Mouse (Mus musculus): Measurements from ENCODE around the gene Slc31a1.
A peak's percentile ranks its signal among the peaks of the same experiment; 100 is the strongest.

The Slc31a1 gene

GRCm38 (mm10) chr4:62360088-62360804, at the start of gene Slc31a1, which contains the start of gene Fkbp15:
Gene Slc31a1, plus strand, starts transcription at chr4:62360727.
Gene Fkbp15, minus strand, starts transcription at chr4:62360548.
- DNase-seq, result peak; percentile 97

- no peak for DNase-seq
These were observed 47.7 kb upstream of the Slc31a1 start for GRCm38 (mm10) chr4:62312821-62313220.

- no peak for DNase-seq
These were observed 46.8 kb upstream of the Slc31a1 start for GRCm38 (mm10) chr4:62313641-62314211.

- no peak for DNase-seq
These were observed 46.0 kb upstream of the Slc31a1 start for GRCm38 (mm10) chr4:62314516-62314915.

DNA sequence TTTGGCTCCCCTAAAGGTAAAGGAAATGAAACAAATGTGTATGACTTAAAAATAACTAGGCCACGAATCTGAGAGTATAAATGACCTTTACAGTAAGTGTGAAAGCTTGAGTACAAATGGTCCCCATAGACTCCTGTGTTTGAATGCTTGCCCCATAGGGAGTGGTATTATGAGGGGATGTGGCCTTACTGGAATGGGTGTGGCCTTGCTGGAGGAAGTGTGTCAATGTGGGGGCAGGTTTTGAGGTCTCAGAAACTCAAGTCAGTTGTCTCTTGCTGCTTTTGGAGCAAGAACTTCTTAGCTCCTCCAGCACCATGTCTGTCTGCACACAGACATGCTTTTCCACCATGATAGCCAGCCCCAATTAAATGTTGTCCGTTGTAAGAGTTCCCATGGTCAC, 44.1 kb upstream of the Slc31a1 start:
- no peak for DNase-seq

GRCm38 (mm10) chr4:62318294-62318693, 42.2 kb upstream of the Slc31a1 start:
- no peak for DNase-seq

DNA sequence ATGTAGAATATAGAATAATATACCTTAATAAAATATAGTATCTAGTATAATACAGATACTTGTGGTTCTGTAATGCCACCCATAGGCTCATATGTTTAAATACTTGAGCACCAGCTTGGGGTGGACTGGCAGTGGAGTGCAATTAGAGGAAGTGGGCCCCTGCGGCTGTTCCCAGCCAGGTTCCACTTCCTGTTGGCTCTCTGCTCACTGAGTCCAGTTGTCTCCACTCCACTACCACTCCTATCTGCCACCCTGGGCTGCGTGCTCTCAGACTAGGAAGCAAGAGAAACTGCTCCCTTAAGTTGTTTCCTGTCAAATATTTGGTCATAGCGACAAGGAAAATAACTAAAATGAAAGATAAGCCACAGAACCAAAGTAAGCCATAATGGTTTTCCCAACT, 37.8 kb upstream of the Slc31a1 start:
- DNase-seq, result no peak

DNA sequence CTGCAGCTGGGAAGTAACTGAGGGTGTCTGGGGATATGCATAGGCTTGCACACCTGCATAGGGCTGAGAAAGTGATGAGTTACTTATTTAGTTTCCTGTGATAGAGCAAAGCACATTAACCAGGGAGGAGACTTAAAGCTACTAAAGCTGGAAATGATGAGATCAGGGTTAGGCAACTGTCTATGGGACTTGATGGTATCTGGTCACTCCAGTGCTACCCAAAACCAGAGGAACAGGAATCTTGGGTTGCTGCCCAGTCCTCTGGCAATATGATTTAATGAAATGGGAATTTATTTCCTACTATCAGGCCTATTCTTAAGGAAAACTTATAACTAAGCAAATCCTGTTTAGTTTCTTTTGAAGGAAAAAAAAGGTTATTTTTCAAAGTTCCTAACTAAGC, 34.4 kb upstream of the Slc31a1 start:
- DNase-seq, result no peak

DNA sequence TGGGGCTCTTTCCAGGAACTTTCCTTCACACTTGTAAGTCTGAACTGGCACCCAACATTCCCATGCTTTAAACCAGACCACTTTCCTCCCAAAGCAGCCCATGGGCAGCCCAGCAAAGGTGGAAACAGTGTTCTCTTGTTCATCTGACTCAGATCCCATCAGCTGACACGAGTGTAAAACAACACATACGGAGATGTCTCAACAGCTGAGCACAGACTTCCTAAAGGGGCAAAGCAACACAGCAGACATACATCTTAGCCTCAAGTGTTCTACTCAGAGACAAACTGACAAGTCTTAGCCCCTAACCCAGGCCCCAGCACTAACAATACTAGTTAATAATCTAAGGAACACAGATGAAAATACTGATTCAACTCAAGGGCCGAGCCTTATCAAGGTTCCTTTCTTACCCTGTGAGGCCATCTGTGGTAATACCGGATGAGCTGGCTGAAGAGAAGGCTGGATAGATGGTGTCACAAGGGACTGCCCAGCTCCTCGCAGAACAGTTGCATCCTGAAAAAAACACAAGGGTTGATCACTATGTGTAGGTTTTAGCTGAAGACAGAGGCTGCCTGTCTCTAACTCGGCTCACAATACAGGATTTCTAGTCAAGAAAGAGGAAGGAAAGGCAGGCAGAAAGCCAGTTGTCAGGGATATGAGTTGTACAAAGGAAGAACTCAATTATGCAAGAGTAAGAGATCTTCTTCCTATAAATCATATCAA, 31.4 kb upstream of the Slc31a1 start:
- DNase-seq, result no peak

GRCm38 (mm10) chr4:62331977-62332376, 28.6 kb upstream of the Slc31a1 start:
- no peak for DNase-seq

DNA sequence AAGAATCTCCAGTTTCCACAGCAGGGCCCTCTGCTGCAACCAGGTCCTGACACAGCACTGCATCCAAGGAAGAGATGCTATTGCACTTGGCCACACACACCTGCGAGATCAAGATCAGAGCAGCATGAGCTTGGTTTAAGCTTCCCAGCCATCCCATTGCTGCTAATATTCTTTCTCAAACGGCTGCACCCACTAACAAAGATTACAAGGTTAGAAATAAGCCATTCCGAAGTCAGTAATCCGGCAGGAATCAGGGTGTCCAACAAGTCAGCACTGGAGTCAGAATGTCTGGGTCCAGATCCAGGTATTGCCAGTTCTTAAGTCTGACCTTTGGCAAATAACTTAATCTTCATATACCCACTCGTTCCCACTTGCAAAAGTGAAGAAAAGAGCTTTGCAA, 22.0 kb upstream of the Slc31a1 start:
- no peak for DNase-seq

- peak; percentile 29 for DNase-seq
These were observed 16.5 kb upstream of the Slc31a1 start for GRCm38 (mm10) chr4:62344000-62344399.

DNA sequence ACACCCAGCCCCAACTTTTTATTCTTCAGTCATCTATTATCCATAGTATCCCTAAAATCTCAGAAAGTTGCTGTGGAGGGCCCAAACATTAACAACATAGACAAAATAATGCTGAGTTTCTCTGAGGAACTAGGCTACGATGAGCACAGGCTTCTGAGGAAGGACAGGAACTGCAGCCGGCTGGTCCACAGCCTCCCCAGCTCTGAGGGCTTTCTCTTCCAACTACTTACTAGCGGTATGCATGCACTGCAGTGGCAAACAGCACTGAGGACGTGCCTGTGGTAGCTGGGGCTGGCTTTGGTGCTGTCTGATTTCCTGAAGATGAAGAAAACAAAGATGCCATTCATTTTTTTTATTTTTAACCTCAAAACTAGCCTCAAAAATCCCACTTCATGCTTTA, 14.7 kb upstream of the Slc31a1 start:
- DNase-seq, result no peak

- peak; percentile 60 for DNase-seq
These were observed 12.8 kb upstream of the Slc31a1 start for GRCm38 (mm10) chr4:62347605-62348328.

DNA sequence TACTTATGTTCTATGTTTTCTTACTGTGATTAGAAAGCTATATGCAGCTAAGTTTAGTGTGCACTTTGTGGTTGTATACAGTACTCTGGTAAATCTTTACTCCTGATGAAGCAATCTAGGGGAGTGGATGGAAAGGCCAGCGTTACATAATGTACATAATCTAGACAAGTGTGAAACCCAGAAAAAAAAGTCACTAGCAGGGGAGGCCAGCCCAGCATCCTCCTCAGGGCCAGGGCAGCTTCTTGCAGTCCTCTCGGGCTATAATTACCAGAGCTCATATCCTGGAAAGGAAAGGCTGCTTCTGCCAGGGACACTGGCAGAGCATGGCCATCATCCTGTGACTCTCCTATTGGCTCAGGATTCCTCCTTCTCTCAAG, 12.2 kb upstream of the Slc31a1 start:
- no peak for DNase-seq

GRCm38 (mm10) chr4:62349371-62349770, 11.2 kb upstream of the Slc31a1 start:
- no peak for DNase-seq

GRCm38 (mm10) chr4:62357631-62358148, 2.8 kb upstream of the Slc31a1 start:
- no peak for DNase-seq

GRCm38 (mm10) chr4:62359256-62359775, 1.2 kb upstream of the Slc31a1 start:
- no peak for DNase-seq

- DNase-seq, result no peak
These were observed 403 bp downstream of the Slc31a1 start for GRCm38 (mm10) chr4:62360805-62361455.

DNA sequence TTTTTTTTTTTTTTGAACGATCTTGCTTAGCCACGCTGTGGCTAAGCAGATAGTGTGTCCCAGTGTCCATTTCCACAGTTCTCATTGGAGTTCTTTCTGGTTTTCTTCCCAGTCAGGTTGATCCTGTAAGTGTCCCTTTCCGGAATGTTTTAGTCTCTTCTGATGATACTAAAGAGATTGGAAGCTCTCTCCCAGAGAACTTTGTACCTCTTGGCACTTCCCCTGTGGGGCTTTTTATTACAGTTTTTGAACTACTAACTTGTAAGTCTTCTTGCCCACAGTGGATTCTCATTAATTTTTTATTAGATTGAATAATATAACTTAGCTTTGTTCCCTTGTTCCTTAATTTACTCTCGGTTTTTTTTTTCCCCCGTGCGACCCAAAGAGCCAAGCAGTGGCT, 1.0 kb downstream of the Slc31a1 start:
- DNase-seq, result no peak

GRCm38 (mm10) chr4:62361997-62362396, 1.5 kb downstream of the Slc31a1 start:
- DNase-seq, result no peak

DNA sequence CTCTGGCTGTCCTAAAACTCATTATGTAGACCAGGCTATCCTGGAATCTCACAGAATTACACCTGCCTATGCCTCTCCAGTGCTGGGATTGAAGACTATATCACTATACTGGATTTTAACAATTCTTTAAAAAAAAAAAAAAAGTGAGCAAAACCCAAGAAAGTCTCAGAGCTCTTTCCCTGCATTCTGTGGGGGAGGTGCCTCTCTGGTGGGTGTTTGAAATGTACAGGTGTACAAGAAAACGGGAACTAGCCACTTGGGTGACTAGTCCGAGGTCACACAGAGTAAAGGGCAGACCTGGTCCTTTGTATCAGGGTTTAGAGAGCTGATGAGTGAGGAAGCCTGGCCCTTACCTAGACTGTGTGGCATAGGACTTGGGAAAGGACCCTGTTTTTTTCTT, 1.9 kb downstream of the Slc31a1 start:
- no peak for DNase-seq

Measured in kidney, postnatal 14 days (tissue).